Mouse (Mus musculus): ENCODE data around the gene Zbtb40.

Zbtb40 gene

DNA sequence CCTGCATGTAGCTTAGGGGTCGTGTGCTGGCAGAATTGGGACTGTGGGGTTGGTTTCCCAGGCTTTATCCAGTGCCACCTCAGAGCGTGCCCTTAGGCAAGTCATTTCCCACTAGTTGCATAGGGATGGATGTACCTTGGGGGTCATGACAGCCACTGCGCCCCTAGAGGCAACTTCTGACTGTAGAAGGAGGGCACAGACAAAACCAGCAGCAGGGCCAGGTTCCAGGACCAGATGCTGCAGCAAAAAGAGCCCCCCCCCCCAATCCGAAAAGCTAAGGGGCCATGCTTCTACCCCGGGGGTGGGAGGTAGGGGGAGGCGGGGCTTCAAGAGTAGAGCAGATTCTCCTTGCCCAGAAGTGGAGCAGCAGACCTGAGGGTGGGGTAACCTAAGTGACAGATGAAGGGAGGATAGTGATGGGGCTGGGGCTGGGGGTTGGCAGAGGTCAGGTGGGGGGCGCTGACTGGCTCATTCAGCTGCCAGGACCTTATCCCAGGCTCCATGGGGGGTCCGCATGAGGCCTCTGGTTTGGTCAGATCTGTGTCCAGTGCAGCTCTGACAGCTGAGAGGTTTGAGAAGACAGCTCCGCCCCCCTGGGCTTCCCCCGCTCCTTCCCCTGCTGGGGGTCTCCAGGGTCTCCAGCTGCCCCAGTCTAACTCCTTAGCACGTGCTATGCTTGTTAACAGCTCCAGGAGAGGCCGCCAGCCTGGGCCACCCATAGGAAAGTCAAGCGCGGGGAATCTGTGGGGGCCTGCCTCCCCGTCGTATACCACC lies 78.9 kb downstream of the Zbtb40 start:
- no peak for DNase-seq

DNA sequence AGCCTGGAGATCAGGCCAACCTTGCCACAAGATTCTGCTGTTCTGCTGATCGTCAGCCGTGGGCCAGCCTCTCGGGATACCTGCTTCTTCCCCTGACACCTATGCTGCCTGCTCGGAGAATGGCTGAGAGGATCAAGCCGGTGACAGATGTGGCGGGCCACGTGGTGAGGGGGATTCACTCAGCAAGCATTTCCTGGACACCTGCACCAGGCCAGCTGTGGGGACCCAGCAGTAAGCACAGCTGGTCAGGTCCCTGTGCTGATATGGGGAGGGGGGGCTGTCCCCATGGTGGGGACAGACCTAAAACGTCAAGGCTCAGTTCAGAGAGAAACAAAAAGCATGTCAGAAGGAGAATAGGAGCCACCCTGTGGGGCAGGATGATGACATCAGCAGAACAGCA lies 79.5 kb downstream of the Zbtb40 start:
- DNase-seq, result no peak

DNA sequence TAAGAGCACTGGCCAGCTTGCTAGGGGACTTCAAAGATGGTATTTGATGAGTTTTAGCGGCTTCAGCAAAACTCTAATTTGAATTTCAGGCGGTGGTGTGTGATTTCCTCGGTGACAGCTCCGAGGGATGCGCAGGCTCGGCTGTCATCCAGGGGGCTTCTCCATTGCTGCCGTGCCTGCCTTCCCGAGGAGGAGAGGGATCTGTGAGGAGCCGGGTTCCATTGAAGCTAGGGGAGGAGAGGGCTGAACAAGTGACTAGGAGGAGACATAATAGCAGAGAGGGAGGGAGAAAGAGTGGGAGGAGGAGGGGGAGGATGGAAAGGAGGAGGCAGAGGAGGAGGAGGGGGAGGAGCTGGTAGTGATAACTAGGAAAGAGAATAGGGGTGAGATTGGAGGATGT lies 81.1 kb downstream of the Zbtb40 start:
- no peak for DNase-seq

DNA sequence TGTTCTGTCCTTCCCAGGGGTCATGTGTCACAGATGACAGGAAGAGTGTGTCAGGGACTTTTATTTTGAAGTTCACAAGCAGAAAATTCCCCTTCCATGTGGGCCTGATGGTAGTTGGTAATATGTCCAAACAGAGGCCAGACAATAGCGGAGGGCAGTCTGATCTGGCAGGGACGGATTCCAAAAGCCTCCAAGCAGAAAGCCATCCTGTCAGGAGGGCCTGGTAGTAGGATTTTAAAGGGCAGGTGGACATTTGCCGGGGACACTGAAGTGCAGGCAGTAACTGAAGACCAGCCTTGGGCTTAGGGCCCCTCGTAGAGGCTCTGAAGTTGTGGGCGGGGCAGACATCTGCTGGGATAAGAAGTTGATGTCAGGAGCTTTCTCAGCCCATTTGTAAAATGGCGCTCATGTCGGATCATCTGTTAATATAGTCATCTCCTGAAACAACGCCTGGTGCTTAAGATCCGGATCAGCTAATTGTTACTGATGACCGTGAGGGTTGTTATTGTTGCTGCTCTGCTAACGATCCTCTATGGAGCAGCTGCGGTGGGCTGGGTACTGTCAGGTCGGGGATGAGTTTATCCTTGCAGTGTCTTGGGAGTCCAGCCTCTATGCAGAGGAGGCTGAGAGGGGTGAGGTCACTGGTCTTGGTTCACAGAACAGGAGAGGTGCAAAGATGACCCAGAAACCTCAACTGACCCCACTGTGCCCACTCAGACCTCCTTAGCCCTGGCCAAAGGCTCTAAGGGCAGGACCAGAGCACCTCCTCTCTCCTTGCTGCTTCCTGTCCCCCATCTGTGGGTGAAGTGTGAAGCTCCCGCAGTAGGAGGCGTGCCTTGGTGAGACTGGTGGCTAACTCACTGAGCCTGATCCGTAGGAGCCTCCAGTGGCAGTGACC lies 81.9 kb downstream of the Zbtb40 start:
- no peak for DNase-seq

DNA sequence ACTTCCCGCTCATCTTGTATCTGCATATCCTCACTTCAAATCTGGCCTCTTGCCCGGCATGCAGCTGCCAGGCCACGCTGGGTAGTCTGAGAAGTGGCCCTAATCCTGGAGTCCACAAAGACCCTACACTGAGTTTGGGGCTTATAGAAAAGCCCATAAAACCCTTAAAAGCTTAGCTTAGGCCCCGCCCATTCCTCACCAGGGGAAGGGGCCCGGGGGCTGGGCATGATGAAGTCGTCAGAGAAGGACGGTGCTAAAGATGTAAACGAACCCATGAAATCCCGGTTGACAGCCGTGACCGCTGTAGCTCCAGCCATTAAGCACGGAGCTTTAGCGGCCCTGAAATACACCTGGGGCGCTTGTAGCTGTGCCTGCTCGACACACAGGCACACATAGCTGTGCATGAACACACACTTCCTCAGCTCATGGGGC lies 83.6 kb downstream of the Zbtb40 start:
- DNase-seq, result no peak

DNA sequence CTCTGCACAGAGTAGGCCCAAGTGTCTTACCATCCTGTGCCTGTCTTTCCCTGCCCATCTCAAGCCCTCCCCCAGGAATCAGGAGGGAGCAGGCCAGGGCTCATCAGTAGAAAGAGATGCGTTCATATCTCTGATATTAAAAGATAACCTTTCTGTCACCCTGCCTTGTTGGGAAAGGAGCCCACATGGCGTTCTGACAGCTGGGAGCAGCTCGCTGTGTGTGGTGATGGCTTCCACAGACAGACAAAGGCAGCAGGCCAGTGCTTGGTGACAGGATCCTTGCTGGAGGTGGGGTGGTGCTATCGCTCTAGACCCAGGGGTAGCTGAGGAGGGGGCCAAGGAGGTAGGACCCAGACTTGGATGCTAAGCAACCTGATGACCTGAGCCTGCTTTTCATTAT lies 86.2 kb downstream of the Zbtb40 start:
- no peak for DNase-seq

DNA sequence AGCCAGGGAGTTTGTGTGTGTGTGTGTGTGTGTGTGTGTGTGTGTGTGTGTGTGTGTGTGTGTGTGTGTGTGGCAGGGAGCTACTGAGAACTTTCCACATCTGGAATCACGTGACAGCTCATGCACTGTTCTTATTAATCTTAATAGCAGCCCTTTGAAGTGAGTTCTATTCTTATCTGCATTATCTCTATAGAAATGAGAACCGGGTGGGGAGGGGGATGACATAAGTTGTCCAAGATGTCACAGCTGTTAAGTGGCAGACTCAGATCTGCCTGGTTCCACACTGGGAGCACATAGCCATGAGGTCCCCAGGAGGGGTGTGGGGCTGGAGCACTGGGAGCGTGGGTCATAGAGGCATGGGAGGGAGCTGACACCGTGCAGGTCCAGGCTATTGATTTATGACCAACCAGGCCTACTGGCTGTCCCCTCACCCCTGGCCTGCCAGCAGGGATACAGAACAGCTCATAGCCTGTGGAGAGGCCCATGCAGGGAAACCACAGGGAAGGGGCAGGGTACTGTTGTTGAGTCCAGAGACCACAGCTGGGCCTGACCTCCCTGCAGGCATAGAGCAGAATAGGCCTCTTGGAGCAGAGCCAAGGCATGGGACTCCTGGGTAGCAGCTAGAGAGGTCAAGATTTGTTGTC lies 86.8 kb downstream of the Zbtb40 start:
- DNase-seq, result no peak

DNA sequence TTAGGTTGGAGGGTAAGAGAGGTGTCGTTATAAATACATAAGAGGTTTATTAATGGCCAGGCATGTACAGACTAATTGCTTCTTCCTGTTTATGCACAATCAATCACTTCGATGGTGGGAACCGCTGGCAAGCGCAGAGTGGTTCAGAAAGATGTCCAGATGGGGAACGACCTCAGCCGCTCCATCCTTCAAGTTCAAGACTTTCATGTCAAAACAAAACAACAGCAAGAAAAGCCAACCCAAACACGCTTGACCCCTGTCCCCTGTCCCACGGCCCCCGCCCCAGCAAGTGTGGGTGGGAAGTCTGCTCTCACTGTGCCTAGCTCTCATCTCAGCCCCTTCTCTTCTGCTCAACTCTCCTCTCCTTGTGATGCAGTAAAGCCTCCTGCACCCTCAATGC lies 88.0 kb downstream of the Zbtb40 start:
- DNase-seq, result no peak

DNA sequence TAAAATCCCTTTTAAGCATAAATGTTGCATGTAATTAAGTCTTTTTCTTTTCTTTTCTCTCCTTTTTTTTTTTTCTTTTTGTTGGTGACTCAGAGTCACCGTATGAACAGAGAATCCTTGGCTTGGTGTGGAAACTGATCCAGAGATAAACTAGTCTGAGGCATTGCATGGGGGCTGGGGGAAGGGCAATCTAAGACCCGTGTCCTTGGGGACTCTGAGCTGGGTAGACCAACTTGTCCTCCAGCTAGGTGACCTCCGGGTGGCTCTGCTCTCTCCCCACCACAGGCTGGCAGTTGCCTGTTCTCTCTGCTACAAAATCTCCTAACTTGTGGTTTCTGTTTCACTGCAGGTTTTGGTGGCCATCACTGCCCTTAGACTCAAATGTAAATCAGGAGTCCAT lies 88.5 kb downstream of the Zbtb40 start:
- no peak for DNase-seq

DNA sequence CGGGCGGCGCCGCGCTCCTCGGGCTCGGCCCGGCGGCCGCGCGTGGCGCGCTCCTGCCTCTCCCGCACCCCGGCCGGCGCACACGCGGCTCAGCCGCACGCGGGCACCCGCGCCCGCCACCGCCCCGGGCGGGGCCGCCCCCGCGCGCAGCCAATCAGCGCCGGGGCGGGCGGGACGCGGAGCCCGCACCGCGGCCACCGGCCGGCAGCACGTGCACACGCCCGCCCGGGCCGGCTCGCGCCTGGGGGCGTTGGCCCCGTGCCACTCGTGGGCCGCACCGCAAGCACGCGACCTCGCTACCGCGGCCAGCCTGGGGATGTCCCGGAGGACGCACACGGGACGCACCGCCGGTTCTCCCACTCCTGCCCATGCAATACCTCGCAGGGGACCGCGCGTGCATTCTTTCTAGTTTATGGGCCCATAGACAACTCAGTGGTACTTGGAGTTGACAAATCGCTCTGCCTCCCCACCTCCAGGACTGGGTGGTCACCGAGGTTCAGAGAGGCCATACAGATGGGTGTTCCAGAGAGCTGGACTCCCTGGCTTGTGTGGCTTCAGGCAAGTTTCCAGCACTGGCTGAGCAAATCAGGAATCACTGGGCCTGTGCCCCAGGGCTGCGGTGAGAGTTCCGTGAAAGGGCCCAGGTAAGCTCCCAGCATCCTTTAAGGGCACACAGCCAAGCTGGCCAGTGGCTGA lies 91.7 kb downstream of the Zbtb40 start, which contains the start of gene Epha8:
Gene Epha8, minus strand, starts transcription at position 66 of the 696 bp plus-strand sequence.
- DNase-seq, result peak; percentile 74 to 80

DNA sequence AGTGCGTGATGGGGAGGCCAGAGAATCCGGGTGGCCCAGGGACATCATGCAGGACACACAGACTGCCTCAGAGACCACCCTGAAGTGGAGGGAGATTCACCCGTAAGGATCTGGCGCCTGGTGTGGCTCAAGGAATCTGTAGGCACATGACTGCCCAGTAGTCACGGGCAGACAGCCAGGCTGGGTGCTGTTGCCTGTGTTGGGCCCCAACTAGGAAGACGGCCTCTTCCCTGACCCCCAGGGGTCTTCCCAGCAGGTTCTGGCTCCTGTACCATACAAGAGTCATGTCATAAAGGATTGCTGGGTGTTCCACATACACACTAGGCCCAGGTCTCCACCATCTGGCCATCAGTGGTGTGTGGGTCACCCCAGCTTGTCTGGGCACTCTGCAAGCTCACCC lies 94.0 kb downstream of the Zbtb40 start:
- DNase-seq, result peak in 1 of 2 experiments; percentile 57

DNA sequence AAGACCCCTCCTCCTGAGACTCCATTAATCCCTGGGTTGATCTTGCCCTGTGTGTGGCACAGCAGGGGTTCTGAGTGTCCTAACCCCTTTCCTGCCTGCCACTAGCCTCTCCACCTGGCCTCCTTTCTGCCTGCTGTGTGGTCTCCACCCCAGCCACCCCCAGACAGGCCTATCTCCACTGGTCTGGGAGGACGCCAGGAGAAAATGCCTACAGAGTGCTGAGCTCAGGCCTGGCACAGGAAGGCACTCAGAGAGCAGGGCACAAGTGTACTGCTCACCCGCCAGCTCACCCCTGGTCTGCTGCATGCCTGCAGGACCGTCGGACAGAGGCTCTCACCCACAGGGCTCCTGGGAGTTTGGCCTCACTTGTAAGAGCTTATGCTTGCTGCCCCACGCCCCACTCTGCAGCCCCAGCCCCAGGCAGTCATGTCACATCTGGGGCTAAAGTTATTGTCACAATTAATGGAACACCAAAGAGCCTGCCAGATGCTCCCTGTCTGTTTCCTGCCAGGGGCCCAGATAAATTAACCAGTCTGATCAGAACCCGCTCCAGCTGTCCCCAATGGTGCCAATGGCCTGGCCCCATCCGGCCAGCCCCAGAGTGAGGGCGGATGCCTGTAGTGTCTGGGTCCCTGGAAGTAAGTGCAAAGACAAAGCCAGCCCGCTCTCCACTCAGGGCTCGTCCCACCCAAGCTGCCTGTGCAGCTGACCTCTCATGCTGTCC lies 99.2 kb downstream of the Zbtb40 start:
- peak; percentile 64 to 77 for DNase-seq

DNA sequence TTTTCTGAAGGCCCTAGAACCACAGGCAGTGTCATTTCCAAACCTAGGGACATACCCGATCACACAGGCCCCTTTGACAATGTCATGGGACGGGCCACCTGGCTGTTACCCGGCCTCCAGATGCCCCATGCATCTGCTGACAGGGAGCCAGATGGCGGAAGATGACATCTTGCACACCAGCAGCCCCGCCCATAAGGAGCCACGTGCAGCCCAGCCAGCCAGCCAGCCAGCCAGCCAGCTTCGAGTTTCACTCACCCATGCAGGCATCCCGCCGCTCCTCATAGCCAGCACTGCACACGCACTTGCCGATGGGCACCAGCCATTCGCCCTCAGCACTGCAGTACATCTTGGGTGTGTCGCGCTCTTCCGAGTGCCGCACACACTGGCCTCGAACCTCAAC lies 103.2 kb downstream of the Zbtb40 start:
- no peak for DNase-seq

DNA sequence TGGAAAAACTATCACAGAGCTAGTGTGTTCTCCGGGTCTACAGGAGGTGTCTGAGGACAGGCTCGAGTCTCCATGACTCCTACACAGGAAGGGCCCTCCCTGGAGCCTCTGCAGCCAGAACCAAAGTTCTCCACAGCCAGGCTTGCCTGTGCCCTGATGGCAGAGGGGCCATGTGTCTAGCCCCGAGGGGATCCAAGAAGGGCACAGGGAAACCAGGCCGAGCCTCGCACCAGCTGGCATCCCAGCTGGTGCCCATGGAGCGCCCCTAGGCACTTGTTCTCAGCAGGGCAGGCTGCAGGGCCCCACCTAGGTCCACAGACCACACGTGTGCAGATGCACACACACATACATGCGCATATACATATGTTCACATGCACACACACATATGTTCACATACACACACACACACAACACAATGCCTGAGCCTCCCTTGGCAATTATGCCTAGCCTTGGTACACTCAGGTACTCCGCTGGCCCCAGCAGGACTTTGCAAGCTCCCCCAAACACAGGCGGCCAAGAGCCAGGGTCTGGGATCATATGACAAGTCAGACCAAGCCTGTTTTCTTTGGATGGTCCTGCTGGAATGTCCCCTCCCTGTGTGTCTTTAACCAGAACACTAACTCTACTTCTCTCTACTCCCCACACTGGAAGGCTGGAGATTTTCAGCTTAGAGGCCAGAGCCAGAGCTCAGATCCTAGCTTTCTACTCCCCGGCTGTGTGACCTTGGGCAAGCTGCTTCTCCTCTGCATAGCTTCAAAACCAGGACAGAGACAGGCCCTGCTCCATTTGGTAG lies 103.8 kb downstream of the Zbtb40 start:
- peak; percentile 54 to 64 for DNase-seq

DNA sequence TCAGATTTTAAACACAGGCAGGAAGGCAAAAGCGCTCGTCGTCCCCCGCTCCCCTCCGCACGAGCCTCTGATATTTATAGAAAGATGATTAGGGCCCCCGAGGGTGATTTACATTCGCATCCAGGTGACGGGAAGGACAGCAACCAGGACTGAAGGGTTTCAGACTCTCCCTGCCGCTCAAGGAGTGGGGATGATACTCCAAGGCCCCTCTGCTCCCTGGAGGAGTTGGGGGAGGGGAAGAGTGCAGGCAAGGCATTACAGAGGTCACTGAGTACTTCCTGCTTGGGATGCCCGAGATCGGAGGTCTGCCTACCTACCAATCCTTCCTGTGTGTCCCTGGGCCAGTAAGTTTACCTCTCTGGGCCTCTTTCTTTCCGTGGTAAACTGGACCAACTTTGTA lies 105.4 kb downstream of the Zbtb40 start:
- no peak for DNase-seq

DNA sequence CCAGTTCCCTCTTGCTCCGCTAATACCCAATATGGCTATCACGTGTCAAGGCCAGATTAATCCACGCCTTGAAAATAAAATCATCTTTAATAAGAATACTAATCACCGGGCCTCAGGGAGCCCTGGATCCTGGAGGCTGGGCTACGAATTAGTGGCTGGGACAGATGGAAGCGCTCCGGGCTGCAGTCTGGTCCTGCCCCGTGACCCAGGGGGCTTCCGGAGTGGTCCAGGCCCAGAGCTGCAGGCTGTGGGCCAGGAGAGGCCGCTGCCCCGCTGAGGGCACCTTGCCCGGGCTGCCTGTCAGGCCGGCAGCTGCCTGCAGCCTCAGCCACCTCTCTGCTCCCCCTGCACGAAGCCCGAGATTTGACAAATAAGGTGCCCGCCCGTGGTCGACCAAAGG lies 105.8 kb downstream of the Zbtb40 start:
- DNase-seq, result peak; percentile 81 to 84

DNA sequence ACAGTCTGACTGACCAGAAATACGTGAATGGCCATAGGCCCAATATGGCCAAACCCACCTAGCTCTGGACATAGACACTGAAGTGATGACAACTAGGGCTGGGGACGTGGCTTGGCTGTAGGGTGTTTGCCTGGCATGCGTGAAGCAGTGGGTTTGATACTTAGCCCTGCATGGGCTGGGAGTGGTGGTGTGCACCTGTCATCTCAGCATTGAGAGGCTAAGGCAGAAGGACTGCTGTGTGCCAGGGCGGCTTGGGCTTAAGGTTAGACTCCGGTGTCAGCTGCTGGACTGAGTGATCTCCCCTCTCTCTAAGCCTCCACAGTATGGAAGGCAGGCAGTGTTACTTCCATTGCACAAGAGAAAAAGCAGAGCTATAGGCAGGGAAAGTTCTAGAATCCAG lies 110.7 kb downstream of the Zbtb40 start:
- no peak for DNase-seq

DNA sequence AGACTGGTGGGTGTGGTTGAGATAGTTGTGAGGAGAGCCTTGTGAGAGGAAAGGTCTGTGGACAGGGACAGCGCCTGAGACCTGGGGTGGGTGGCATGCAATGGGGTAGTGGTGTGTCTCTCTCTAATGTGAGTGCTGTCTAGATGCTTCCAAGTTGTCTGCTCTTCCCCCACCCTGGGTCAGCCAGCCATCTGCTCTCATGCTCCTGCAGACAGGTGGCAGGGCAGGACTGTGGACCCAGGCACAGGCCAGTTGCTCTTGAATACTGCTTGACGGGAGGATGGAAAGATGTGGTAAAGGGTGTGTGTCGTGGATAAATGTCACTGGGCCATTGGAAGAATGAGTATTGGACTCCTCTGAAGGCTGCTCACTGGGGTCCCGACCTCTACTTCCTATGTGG lies 111.3 kb downstream of the Zbtb40 start:
- peak; percentile 71 to 83 for DNase-seq

DNA sequence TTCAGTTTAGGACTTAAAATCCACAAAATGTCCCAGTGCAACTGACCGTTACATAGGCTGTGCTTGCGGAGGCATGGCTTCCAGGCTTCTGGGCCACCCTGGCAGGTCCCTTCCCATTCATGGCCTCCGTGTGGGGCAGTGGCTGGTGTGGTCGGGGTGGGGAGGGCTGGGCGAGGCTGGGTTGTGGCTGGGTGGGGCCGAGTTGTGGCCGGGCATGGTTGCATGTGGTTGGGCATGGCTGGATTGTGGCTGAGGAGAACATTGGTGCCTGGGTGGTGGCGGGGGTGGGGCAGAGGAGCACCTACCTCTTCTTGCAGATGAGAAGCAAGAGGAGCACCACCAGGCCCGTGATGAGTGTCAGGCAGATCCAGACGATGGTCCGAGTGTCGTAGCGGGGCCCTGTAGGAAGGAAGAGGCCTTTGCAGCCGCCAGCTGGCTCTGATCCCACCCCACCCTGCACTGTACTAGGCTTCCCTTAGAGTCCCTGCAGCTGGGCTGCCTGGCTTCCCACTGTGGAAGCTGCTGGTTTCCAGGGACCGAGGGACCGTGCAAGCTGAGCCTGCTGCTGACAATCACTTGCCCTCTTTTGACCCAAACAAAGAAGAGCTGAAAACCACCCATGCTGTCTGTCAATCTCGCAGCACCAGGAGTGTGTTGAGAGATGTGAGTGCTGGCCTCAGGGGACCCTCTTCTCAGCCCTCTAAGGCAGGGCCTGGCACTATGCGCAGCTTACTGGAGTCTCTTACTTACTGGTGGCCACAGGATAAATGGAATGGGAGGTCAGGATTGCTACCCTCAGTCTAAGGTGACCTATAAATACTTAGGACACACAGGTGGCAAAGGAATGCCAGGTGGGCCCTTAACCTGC lies 113.6 kb downstream of the Zbtb40 start:
- no peak for DNase-seq

DNA sequence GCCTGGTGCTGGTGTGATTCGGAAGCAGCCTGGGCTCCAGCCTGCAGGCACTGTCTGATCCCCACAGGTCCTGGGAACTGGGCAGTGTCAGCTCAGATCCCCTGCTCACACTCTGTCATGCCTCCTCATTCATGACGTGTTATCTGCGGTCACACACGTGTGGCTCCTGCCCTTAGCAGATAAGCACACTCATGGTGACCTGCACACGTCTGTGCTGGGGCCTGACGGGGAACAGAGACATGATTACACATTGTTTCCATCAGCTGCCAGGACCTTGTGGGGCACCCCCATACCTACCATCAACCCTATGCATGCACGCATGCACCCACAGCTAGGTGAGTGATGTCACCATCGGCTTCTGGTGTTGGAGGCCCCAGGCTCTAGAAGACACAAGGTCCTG lies 118.1 kb downstream of the Zbtb40 start:
- DNase-seq, result no peak
